21 mouse cellular contexts compared by ENCODE assay signal in the genomic region with DNA sequence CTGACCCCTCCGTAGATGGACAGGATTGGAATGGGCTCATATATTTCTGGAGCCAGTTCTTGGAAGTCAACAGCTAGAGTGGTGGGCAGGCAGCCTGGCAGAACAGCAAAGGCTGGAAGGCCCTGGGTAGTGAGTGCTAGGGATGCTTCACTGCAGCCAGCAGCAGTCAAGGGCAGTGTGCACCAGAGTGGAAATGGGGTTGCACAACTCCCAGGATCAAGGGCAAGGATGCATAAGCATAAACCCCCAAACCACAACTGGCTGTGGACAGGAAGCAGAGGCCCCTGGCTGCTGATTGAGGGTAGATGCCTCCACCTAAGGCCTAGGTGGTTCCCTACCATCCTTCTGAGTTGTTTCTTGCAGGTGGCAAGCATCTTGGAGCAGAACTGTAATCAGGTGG. TPM values are rescaled to one million over a fixed set of nuclear protein-coding genes. Genes with fewer than 3 reads are reported as not detected.
A peak's percentile ranks its signal among the peaks of the same experiment; 100 is the strongest.
DNase-seq lines count a peak whose midpoint lies in the region; ATAC-seq and TF ChIP-seq lines count a peak whose summit lies in the region.
"Had no signal": no experiment of that assay in that cellular context is flagged by ENCODE, and none has a peak within 500 bp of the region (broad histone marks: within the 10 kb centered on the region; RNA-seq: fewer than 3 reads in every experiment).

No protein-coding gene starts in this region.

- H3K9me3 ChIP-seq in forebrain, embryonic 10.5 days = no peaks in the 10 kb centered on the region
- H3K9me3 ChIP-seq in forebrain, postnatal 0 days (ENCODE audit: low read length) = no peaks in the 10 kb centered on the region
- H3K9me3 ChIP-seq in lung, embryonic 16.5 days (ENCODE audit: control insufficient read depth, low read length) = no peaks in the 10 kb centered on the region
- H3K9me3 ChIP-seq: forebrain, embryonic 12.5 days; G1E; liver, embryonic 13.5 days had no signal

- H3K4me2 ChIP-seq in forebrain, postnatal 0 days (ENCODE audit: low read depth) = no peak overlapping the region
- no peak overlapping the region for H3K4me2 ChIP-seq in lung, embryonic 16.5 days (ENCODE audit: low read depth, low read length)
- H3K4me2 ChIP-seq: forebrain, embryonic 12.5 days; liver, embryonic 13.5 days had no signal

- no peaks in the 10 kb centered on the region for H3K27me3 ChIP-seq in forebrain, embryonic 10.5 days (ENCODE audit: poor library complexity, severe bottlenecking)
- H3K27me3 ChIP-seq in forebrain, postnatal 0 days (ENCODE audit: insufficient read depth, low read length) = no peaks in the 10 kb centered on the region
- no peaks in the 10 kb centered on the region for H3K27me3 ChIP-seq in lung, embryonic 16.5 days (ENCODE audit: control insufficient read depth, insufficient read depth, low read depth, low read length)
- H3K27me3 ChIP-seq in Patski = no peaks in the 10 kb centered on the region
- H3K27me3 ChIP-seq: forebrain, embryonic 12.5 days; liver, embryonic 13.5 days had no signal

- no peak for ATAC-seq in forebrain, postnatal 0 days
- 0 out of 2 replicates have a peak, but pooled peaks have one; percentile 4 for ATAC-seq in lung, embryonic 16.5 days (ENCODE audit: low read depth)
- ATAC-seq in Patski = peak; percentile 91
- peak; percentile 70 for ATAC-seq in megakaryocyte, adult 5-6 weeks (ENCODE audit: poor library complexity, severe bottlenecking)
- ATAC-seq: activated CD4-positive, CD25-positive, alpha-beta regulatory T cell, adult 4 months had no signal

- H3K4me3 ChIP-seq in forebrain, embryonic 10.5 days = no peak overlapping the region
- H3K4me3 ChIP-seq in forebrain, postnatal 0 days (ENCODE audit: low read depth, low read length) = no peak overlapping the region
- H3K4me3 ChIP-seq in lung, embryonic 16.5 days (ENCODE audit: low read length) = no peak overlapping the region
- H3K4me3 ChIP-seq: forebrain, embryonic 12.5 days; gastrocnemius, adult 2 months; liver, embryonic 13.5 days had no signal

- CTCF ChIA-PET in Patski (lab: Charles Lee) = interaction anchor here (1.0 to 2.3 kb wide), 2 partner anchors 11 to 29 kb away, joined by 3 to 6 read pairs; no protein-coding TSS in a partner anchor

- 94% methylated on average over 1 of the region's 1 CpGs for WGBS in forebrain, embryonic 10.5 days
- WGBS in forebrain, postnatal 0 days = 83% methylated on average over 1 of the region's 1 CpGs
- WGBS in lung, embryonic 16.5 days = 56% methylated on average over 1 of the region's 1 CpGs

- POLR2A ChIA-PET in Patski (lab: Charles Lee) = no interaction called here

- no peak for DNase-seq in forebrain, embryonic 10.5 days (ENCODE audit: extremely low spot score, low spot score)
- no peak for DNase-seq in forebrain, postnatal 0 days
- no peak for DNase-seq in lung, postnatal 10 days
- peak; percentile 17 for DNase-seq in Patski (ENCODE audit: low read depth, low spot score)
- DNase-seq in right cerebral cortex, adult 2 months (ENCODE audit: low spot score in 2 of 2) = no peak
- DNase-seq in yolk sac, embryonic 10.5 days (ENCODE audit: low spot score) = no peak
- DNase-seq: B cell, adult 2 months; gastrocnemius, adult 2 months; kidney, postnatal 36 days; layer of hippocampus, postnatal 36 days; left cerebral cortex, postnatal 4 days; liver, embryonic 13.5 days; thymus, postnatal 36 days had no signal

- H3K27ac ChIP-seq in forebrain, embryonic 10.5 days = 0 out of 2 replicates have a peak overlapping the region, but pooled peaks have one; percentile 8
- no peak overlapping the region for H3K27ac ChIP-seq in forebrain, postnatal 0 days (ENCODE audit: low read depth, low read length)
- no peak overlapping the region for H3K27ac ChIP-seq in lung, embryonic 16.5 days (ENCODE audit: low read length)
- H3K27ac ChIP-seq: forebrain, embryonic 12.5 days; gastrocnemius, adult 2 months; liver, embryonic 13.5 days had no signal

- H3K36me3 ChIP-seq in forebrain, embryonic 10.5 days (replicated peaks) = peaks cover 12% of the 10 kb centered on the region
- H3K36me3 ChIP-seq in forebrain, postnatal 0 days (ENCODE audit: insufficient read depth) = peaks cover under 1% of the 10 kb centered on the region
- H3K36me3 ChIP-seq in lung, embryonic 16.5 days (ENCODE audit: control insufficient read depth, insufficient read depth, low read length) = no peaks in the 10 kb centered on the region

- H3K9ac ChIP-seq in forebrain, postnatal 0 days = no peak overlapping the region
- no peak overlapping the region for H3K9ac ChIP-seq in lung, embryonic 16.5 days (ENCODE audit: low read length)
- H3K9ac ChIP-seq: forebrain, embryonic 12.5 days; liver, embryonic 13.5 days had no signal

- H3K4me1 ChIP-seq in forebrain, embryonic 10.5 days = no peaks in the 10 kb centered on the region
- H3K4me1 ChIP-seq in forebrain, postnatal 0 days (ENCODE audit: insufficient read depth) = no peaks in the 10 kb centered on the region
- H3K4me1 ChIP-seq in lung, embryonic 16.5 days (replicated peaks; ENCODE audit: control insufficient read depth, insufficient read depth, low read length) = no peaks in the 10 kb centered on the region
- H3K4me1 ChIP-seq: forebrain, embryonic 12.5 days; liver, embryonic 13.5 days had no signal

- TF ChIP-seq CTCF in forebrain, postnatal 0 days (IDR thresholded peaks at IDR 0.05; ENCODE audit: low read depth) = no peak
- no peak for TF ChIP-seq CTCF in Patski (IDR thresholded peaks at IDR 0.05)

- in situ Hi-C loops in Patski (cut with MboI; ENCODE audit: low pct_unique_long_range_greater_than_20kb) = no loop called here

RNA-seq across cellular contexts. Expression of a gene that starts 12.4 kb away (rescaled TPM):
- 0.06 TPM in 1 of 2 replicates, not detected in the other for polyA plus RNA-seq in forebrain, embryonic 10.5 days (2016; fragmentation: Nextera tagmentation; extraction: Ambion mirVana)
- total RNA-seq in forebrain, postnatal 0 days (2014; rRNA removed) = 0.15 TPM in 1 of 2 replicates, not detected in the other
- polyA plus RNA-seq in forebrain, postnatal 0 days (2015; fragmentation: Nextera tagmentation; extraction: Ambion mirVana) = 0.10 TPM in 1 of 2 replicates, not detected in the other
- polyA plus RNA-seq in lung, embryonic 16.5 days (2015; fragmentation: Nextera tagmentation; extraction: Ambion mirVana) = not detected in 2 replicates
- 0.06 TPM for polyA plus RNA-seq in Patski (2021)
- 0.13 TPM in 1 of 2 replicates, not detected in the other for total RNA-seq in megakaryocyte, adult 5-6 weeks (2015)
- 0.18 TPM in 1 of 2 replicates, not detected in the other for total RNA-seq in megakaryocyte, adult 5-6 weeks (2017)
- total RNA-seq: G1E; gastrocnemius, adult 2 months; heart, postnatal 25 days; layer of hippocampus, postnatal 36 days; left cerebral cortex, postnatal 4 days; megakaryocyte-erythroid progenitor cell, adult 5-6 weeks had no signal
- polyA plus RNA-seq: embryonic facial prominence, embryonic 14.5 days; forebrain, embryonic 12.5 days; G1E; liver, embryonic 13.5 days had no signal

RNA-seq across cellular contexts. Expression of a gene that starts 46.1 kb away (rescaled TPM):
- polyA plus RNA-seq in forebrain, embryonic 10.5 days (2016; fragmentation: Nextera tagmentation; extraction: Ambion mirVana) = not detected in 2 replicates
- not detected in 2 replicates for total RNA-seq in forebrain, postnatal 0 days (2014; rRNA removed)
- 0.06 TPM in 1 of 2 replicates, not detected in the other for polyA plus RNA-seq in forebrain, postnatal 0 days (2015; fragmentation: Nextera tagmentation; extraction: Ambion mirVana)
- polyA plus RNA-seq in lung, embryonic 16.5 days (2015; fragmentation: Nextera tagmentation; extraction: Ambion mirVana) = 0.06 and 0.10 TPM in 2 replicates
- polyA plus RNA-seq in Patski (2021) = 0.08 TPM
- total RNA-seq in megakaryocyte, adult 5-6 weeks (2015) = not detected in 2 replicates
- total RNA-seq in megakaryocyte, adult 5-6 weeks (2017) = not detected in 2 replicates
- total RNA-seq: gastrocnemius, adult 2 months; heart, postnatal 25 days; layer of hippocampus, postnatal 36 days; left cerebral cortex, postnatal 4 days; megakaryocyte-erythroid progenitor cell, adult 5-6 weeks had no signal
- polyA plus RNA-seq: activated CD4-positive, CD25-positive, alpha-beta regulatory T cell, adult 4 months; forebrain, embryonic 12.5 days; G1E; liver, embryonic 13.5 days had no signal
